Mouse (Mus musculus): ENCODE results near the gene Ubtd1.

The Ubtd1 gene

GRCm38 (mm10) chr19:41994023-41994422 lies 12.5 kb downstream of the Ubtd1 start:
- DNase-seq (ENCODE audit: low spot score), result no peak

- no peak for DNase-seq (ENCODE audit: low spot score)
These were observed 13.9 kb downstream of the Ubtd1 start for GRCm38 (mm10) chr19:41995483-41995882.

DNA sequence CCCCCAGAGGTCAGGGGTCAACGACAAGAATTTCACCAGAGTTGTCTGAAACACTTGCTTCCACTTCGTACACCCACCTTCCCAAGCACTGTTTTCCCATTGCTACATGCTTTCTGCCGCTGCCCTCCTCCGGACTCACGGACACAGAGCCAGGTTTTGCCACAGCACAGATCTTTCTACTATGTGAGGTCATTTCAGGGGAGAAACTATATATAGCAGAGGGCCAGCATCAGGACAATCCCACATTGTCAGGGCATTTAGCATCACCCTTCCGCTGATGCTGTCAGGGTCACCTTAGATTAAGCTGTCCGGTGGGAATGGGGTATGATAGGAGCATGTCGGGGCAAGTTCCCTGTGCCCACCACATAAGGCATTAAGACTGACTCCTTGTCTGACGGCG lies 15.5 kb downstream of the Ubtd1 start:
- no peak for DNase-seq (ENCODE audit: low spot score)

DNA sequence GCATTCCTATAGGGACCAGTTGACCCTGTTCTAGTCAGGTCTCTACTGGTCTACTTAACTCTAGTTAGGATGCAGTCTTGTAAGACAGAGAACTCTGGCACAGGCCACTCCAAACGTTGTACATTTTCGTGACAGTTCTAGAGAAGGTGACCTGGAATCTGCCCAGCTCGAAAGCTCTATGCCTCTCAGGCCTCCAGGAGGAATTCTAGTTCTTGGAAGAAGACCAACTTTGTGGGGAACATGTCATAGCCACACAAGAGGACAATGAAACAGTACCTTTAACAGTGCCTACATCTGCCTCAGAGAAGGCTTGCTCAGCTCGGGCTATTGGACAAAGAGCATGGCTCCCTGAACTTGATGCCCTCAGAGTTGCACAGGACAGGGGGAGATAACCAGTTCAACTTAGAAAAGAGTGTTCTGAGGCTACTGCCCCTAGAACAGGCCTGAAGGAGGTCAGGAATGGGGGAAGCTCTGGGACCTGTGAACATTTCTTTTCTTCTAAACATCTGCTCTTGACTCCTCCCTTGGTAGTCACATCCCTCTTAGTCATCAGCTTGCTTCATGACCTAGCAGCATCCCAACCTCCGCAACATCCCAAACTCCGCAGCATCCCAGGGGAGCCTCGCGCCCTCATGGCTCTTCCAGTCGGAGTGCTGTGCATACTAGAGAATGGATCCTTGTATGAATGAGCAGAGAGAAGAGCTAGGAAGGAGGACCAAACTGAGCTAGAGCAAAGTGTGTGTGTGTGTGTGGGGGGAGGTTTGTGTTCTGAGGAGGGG lies 17.4 kb downstream of the Ubtd1 start:
- DNase-seq (ENCODE audit: low spot score), result no peak

GRCm38 (mm10) chr19:41999688-42000283 lies 18.2 kb downstream of the Ubtd1 start:
- no peak for DNase-seq (ENCODE audit: low spot score)

GRCm38 (mm10) chr19:42000446-42000958 lies 18.9 kb downstream of the Ubtd1 start:
- DNase-seq (ENCODE audit: low spot score), result no peak

DNA sequence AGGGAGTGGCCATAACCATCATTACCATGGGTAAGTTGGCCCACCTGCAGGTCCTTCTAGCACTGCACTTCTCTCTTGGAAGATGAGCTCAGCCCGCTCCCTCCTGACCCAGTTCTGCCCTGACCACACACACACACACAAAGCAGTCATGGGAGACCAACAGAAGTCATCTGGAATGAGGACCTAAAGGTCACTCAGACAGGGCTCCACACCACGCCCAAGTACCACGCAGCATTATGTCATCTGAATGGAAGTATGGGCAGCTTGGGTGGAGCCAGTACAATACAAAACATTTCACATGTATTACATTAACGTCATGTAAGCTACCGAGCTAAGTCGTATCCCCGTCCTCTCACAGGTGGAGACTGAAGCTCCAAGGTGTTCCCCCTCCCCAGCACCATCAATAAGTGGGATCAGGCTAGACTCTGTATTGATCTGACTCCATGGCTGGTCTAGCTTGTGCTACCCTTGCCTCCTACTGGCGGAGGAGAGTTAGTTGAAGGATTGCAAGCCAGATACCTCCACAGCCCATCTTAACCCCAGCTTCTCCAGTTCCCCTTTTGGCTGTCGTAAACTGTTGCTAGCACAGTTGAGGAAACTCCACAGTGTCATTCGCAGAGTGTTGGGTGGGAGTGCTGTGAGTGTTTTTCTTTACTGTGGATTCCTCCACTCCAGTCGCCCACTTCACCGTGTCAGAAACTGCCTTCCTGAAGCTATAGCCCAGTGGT lies 19.9 kb downstream of the Ubtd1 start:
- DNase-seq (ENCODE audit: low spot score), result no peak

DNA sequence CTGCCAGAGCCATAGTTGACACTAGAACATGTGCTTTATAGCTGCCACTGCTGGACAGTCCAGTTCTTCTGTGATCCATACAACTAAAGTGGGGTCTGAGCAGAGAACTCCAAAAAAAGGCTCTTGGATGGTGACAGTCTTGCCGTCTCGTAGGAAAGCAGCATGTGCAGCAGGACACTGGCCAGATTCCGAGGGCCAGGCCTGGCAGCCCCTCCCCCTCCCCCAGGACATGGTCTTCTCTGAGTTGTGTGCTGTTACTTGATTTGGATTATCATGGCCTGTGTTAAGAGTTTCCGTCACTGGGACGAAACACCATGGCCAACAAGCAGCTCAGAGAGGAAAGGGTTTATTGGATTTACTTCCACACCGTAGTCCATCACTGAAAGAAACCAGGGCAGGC lies 22.7 kb downstream of the Ubtd1 start:
- DNase-seq (ENCODE audit: low spot score), result no peak

GRCm38 (mm10) chr19:42005616-42006015 lies 24.1 kb downstream of the Ubtd1 start:
- DNase-seq (ENCODE audit: low spot score), result no peak

- no peak for DNase-seq (ENCODE audit: low spot score)
These were observed 25.0 kb downstream of the Ubtd1 start for GRCm38 (mm10) chr19:42006568-42006967.

- no peak for DNase-seq (ENCODE audit: low spot score)
These were observed 27.0 kb downstream of the Ubtd1 start for GRCm38 (mm10) chr19:42008586-42008985.

DNA sequence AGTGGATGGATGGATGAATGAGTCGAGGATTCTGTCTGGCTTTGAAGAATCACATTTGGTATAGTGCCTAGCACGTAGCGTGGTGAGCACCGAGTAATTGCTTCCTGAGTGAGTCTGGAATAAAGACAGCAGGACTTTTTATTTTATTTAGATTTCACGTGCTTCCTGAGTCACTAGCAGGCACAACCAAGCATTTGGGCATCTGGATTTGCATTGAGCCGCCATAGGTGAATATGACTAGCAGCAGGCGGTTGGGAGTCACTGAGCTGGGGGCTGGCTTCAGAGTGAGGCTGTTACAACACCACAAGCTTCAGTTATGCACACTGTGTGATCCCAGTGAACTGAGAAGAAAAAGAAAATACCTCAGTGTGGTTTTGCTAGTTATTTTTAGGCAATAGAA lies 27.5 kb downstream of the Ubtd1 start:
- DNase-seq (ENCODE audit: low spot score), result peak; percentile 42

GRCm38 (mm10) chr19:42010436-42010835 lies 28.9 kb downstream of the Ubtd1 start:
- DNase-seq (ENCODE audit: low spot score), result no peak

- DNase-seq (ENCODE audit: low spot score), result no peak
These were observed 29.6 kb downstream of the Ubtd1 start for GRCm38 (mm10) chr19:42011123-42011522.

GRCm38 (mm10) chr19:42014231-42014825 lies 32.8 kb downstream of the Ubtd1 start:
- no peak for DNase-seq (ENCODE audit: low spot score)

DNA sequence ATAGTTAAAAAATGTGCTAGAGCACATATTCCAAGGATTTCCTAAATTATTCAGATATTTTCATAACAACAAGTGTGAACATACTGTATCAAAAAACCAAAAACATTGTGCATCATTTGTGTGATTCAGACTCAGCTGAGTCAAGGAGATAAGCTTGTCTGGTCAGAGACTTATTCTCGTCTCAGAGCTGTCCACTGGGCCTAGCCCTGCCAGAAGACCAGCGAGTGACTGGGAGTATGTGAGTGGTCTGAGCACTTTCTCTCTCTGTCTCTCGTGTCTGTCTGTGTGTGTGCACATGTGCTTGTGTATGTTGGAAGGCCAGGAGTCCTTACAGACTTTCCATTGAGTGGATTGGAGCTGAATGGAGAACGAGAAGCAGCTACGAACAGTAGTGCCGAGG lies 33.4 kb downstream of the Ubtd1 start:
- no peak for DNase-seq (ENCODE audit: low spot score)

GRCm38 (mm10) chr19:42016251-42016650 lies 34.7 kb downstream of the Ubtd1 start:
- DNase-seq (ENCODE audit: low spot score), result no peak

- peak; percentile 38 for DNase-seq (ENCODE audit: low spot score)
These were observed 35.3 kb downstream of the Ubtd1 start for GRCm38 (mm10) chr19:42016840-42017239.

GRCm38 (mm10) chr19:42017399-42018247 lies 36.1 kb downstream of the Ubtd1 start:
- DNase-seq (ENCODE audit: low spot score), result peak; percentile 79

DNA sequence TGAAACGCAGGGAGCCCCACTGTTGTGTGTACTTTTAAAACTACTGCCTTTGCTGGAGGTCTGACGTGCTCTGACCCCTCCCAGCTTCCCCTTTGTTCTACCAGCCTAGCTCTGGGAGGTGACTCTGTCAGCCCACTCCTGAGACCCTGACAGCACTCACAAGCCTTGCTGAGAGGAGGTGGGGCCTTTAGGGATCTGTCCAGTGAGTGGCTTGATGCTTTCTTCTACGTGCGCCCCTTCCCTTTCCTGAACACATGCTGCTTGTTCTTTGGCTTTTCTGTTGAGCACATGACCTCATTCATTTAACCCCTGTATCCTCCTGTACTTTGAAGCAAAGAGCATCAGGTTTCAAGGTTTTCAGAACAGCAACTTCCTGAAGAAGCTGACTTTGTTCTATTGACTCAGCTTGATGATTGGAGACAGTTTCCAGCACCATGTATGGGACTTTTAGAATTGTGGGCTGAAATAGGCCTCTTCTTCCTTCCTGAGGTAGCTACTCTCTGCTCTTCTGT lies 37.5 kb downstream of the Ubtd1 start:
- no peak for DNase-seq (ENCODE audit: low spot score)
